Mouse (Mus musculus): ENCODE results near the gene Igf1r. TPM values are rescaled to one million over a fixed set of nuclear protein-coding genes. Genes with fewer than 3 reads are reported as not detected.
A peak's percentile ranks its signal among the peaks of the same experiment; 100 is the strongest.

Gene Igf1r
- polyA plus RNA-seq, 1 experiment from 2014 or later, result 47.2 TPM

DNA sequence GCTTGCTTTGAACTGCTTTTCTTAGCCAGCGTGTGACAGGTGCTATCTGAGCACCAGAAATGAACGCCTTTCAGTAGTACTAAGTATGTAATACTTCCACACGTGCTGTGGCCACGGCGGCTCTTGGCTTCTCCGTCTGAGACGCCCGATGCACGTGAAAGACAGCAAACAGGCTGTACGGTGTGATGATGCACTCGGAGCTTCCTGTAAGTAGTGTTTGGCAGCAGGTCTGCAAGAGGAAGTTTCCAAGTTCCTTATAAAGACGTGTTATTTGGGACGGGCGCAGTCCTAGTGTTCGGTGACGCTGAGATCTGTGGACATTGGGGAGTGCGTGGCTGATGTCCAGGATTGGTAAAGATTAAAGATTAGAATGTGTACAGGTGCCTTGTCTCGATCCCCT lies 5.4 kb downstream of the Igf1r start:
- Histone ChIP-seq H3K27ac (no peak overlapping the region), H3K4me1 (replicated peaks) (peaks cover 79% of the 10 kb centered on the region)

DNA sequence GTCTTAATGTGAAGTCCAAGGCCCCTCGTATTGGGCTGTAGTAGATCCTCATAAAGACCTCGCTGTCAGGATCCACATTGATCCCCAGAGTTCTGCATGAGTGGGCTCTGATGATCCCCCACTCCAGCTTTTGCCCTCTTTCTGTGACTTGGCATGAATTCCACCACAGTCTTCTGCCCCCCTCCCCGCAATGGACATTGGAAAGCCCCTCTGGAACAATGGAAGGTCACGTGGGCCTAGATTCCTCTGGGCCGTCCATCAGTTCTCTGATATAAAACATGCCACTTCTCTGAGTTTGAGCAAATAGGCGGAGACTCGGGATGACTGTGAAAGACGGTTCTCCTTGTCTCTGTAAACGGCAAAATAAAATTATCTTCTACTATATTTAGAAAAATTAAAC lies 8.1 kb downstream of the Igf1r start:
- no peak for ATAC-seq (ENCODE audit: insufficient number of reproducible peaks, insufficient read depth, low FRiP score, low TSS enrichment, low read depth)
- no peak overlapping the region for H3K27ac ChIP-seq
- no peak overlapping the region for H3K9ac ChIP-seq (replicated peaks)
- no peak overlapping the region for H3K4me2 ChIP-seq
- no peak overlapping the region for H3K4me3 ChIP-seq (replicated peaks)
- 68% methylated on average over 9 of the region's 9 CpGs for WGBS
- no peaks in the 10 kb centered on the region for H3K9me3 ChIP-seq
- no peaks in the 10 kb centered on the region for H3K27me3 ChIP-seq
- peaks cover 89% of the 10 kb centered on the region for H3K4me1 ChIP-seq (replicated peaks)
- no peaks in the 10 kb centered on the region for H3K36me3 ChIP-seq

More for the DNA sequence above, 5.4 kb downstream of the Igf1r start:
- H3K9me3 ChIP-seq, result no peaks in the 10 kb centered on the region
- H3K4me2 ChIP-seq, result peak overlapping the region; percentile 6; the same call in 1 of the 2 replicates
- no peaks in the 10 kb centered on the region for H3K36me3 ChIP-seq
- no peak for ATAC-seq (ENCODE audit: insufficient number of reproducible peaks, insufficient read depth, low FRiP score, low TSS enrichment, low read depth)
- H3K9ac ChIP-seq (replicated peaks), result no peak overlapping the region
- WGBS, result 75% methylated on average over 18 of the region's 18 CpGs
- no peak overlapping the region for H3K4me3 ChIP-seq (replicated peaks)
- H3K27me3 ChIP-seq, result no peaks in the 10 kb centered on the region

- Histone ChIP-seq H3K27me3 (no peaks in the 10 kb centered on the region), H3K4me1 (replicated peaks) (peaks cover 88% of the 10 kb centered on the region), H3K36me3 (no peaks in the 10 kb centered on the region), H3K4me3 (replicated peaks) (no peak overlapping the region), H3K27ac (no peak overlapping the region), H3K9ac (replicated peaks) (no peak overlapping the region), H3K9me3 (no peaks in the 10 kb centered on the region), H3K4me2 (no peak overlapping the region)
- WGBS, result 15% methylated on average over 14 of the region's 14 CpGs
- ATAC-seq (ENCODE audit: insufficient number of reproducible peaks, insufficient read depth, low FRiP score, low TSS enrichment, low read depth), result no peak
These were observed 9.1 kb downstream of the Igf1r start for GRCm38 (mm10) chr7:67961567-67962267.

GRCm38 (mm10) chr7:67963691-67964090 lies 11.1 kb downstream of the Igf1r start:
- no peak for ATAC-seq (ENCODE audit: insufficient number of reproducible peaks, insufficient read depth, low FRiP score, low TSS enrichment, low read depth)
- Histone ChIP-seq H3K36me3 (no peaks in the 10 kb centered on the region), H3K4me2 (no peak overlapping the region), H3K9me3 (no peaks in the 10 kb centered on the region), H3K27me3 (no peaks in the 10 kb centered on the region), H3K4me1 (replicated peaks) (peaks cover 85% of the 10 kb centered on the region), H3K4me3 (replicated peaks) (no peak overlapping the region), H3K27ac (no peak overlapping the region), H3K9ac (replicated peaks) (no peak overlapping the region)
- 93% methylated on average over 3 of the region's 3 CpGs for WGBS

DNA sequence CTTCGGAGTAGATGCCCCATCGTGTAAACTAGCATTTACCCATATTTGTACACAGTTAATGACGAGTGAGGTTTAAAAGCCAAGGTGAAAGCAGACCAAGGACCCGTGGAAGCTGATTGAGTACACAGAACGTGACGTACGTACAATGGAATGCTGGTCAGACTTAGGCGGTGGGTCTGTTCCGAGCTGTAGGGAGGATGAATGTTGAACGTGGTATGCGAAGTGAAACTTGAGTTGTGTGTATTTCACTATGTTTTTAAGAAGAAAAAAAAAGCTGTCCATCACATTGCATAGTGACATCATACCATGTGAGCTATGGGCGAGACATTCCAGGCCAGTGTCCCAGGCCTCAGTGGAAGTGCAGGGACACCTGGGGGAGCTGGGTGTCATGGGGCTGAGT lies 15.8 kb downstream of the Igf1r start:
- WGBS, result 80% methylated on average over 12 of the region's 12 CpGs
- no peak overlapping the region for H3K9ac ChIP-seq (replicated peaks)
- H3K27me3 ChIP-seq, result no peaks in the 10 kb centered on the region
- H3K9me3 ChIP-seq, result no peaks in the 10 kb centered on the region
- H3K4me1 ChIP-seq (replicated peaks), result peaks cover 71% of the 10 kb centered on the region
- no peak overlapping the region for H3K4me2 ChIP-seq
- H3K4me3 ChIP-seq (replicated peaks), result no peak overlapping the region
- peaks cover 5% of the 10 kb centered on the region; the same call in 1 of the 2 replicates for H3K36me3 ChIP-seq
- ATAC-seq (ENCODE audit: insufficient number of reproducible peaks, insufficient read depth, low FRiP score, low TSS enrichment, low read depth), result no peak
- no peak overlapping the region for H3K27ac ChIP-seq

DNA sequence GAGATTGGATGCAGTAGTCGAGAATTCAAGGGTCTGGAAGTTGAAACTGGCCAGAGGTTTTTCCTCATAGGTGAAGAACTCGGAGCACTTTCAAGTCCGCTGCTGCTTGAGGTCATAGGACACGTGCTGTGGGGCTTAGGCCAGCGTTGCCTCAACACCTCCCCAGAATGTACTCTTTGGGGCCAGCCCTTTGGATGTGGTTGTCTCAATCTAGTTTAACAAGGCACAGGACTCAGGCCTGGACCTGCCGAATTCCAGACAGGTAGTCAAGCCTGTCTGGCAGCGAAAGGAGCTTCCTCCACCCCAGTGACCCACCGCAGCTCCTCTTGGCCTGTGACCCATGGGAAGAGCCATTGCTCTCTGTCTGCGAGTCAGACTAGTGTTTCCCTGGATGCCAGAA lies 16.4 kb downstream of the Igf1r start:
- no peaks in the 10 kb centered on the region for H3K9me3 ChIP-seq
- no peaks in the 10 kb centered on the region for H3K27me3 ChIP-seq
- H3K27ac ChIP-seq, result no peak overlapping the region
- no peak overlapping the region for H3K4me2 ChIP-seq
- WGBS, result 77% methylated on average over 9 of the region's 9 CpGs
- H3K4me3 ChIP-seq (replicated peaks), result no peak overlapping the region
- ATAC-seq (ENCODE audit: insufficient number of reproducible peaks, insufficient read depth, low FRiP score, low TSS enrichment, low read depth), result no peak
- H3K36me3 ChIP-seq, result peaks cover 5% of the 10 kb centered on the region; the same call in 1 of the 2 replicates
- no peak overlapping the region for H3K9ac ChIP-seq (replicated peaks)
- H3K4me1 ChIP-seq (replicated peaks), result peaks cover 73% of the 10 kb centered on the region

DNA sequence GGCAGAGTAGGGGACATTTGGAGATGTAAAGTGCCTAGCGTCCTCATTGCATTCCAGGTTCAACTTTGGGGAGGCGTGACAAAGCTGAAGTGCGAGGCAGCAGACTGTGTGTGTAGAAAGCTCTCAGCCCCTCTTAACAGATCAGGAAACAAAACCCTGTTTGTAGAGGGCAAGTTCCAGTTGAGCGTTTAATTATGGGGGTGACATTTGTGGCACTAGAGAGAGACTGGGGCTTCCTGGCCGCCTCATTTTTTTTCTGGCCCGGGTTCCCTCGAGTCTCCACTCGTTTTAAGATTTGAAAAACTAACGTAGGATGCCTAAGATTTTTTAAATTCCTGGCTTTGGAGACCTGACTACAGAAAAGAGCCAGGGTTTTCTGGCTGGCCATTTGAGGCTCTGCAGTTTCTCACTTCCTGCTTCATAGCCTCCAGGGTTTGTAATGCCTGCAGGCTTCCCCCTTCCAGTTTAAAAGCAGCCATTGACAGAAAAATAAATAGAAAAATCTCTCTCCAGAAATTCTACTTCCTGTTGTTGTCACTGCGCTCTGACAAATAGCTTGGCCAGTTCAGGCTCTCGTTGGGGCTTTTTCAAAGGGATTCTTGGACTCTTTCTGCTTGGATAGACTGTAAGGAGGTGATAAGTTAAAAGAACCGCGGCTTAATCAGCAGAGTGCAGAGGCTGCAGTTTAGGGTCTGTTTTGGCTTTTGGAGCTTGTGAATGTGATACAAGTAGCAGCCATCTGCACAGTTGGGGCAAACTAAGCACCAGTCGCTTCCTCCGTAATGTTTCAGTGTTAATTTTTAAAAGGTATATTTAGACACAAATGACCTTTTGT lies 20.8 kb downstream of the Igf1r start:
- peaks cover 56% of the 10 kb centered on the region for H3K4me1 ChIP-seq (replicated peaks)
- H3K4me3 ChIP-seq (replicated peaks), result 0 out of 2 replicates have a peak overlapping the region, but pooled peaks have one; percentile 3
- peak overlapping the region; percentile 39 for H3K4me2 ChIP-seq
- H3K9ac ChIP-seq (replicated peaks), result no peak overlapping the region
- H3K9me3 ChIP-seq, result no peaks in the 10 kb centered on the region
- ATAC-seq (ENCODE audit: insufficient number of reproducible peaks, insufficient read depth, low FRiP score, low TSS enrichment, low read depth), result no peak
- 13% methylated on average over 15 of the region's 15 CpGs for WGBS
- peak overlapping the region; percentile 88 for H3K27ac ChIP-seq
- H3K27me3 ChIP-seq, result no peaks in the 10 kb centered on the region
- peaks cover 5% of the 10 kb centered on the region; the same call in 1 of the 2 replicates for H3K36me3 ChIP-seq

DNA sequence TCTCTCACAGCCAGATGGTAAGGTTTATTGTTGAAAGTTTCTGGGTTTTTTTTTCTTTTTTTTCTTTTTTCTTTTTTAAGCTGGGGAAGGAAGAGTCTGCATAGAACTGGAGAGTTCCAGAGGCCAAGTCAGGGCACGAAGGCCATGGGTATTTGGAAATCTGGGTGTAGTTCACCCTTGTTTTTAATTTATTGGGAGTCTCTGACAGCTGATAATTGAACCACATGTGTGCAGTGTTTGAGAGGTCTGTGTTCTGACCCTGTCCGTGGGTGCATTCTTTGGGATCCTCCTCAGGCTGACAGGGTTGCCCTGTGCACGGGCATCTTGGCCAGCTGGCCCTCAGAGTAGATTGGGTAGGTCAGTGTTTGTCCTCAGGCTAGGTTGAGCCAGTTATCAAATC lies 29.3 kb downstream of the Igf1r start:
- H3K9me3 ChIP-seq, result no peaks in the 10 kb centered on the region
- no peak for ATAC-seq (ENCODE audit: insufficient number of reproducible peaks, insufficient read depth, low FRiP score, low TSS enrichment, low read depth)
- H3K36me3 ChIP-seq, result no peaks in the 10 kb centered on the region
- H3K27ac ChIP-seq, result no peak overlapping the region
- peaks cover 56% of the 10 kb centered on the region for H3K4me1 ChIP-seq (replicated peaks)
- no peak overlapping the region for H3K4me3 ChIP-seq (replicated peaks)
- H3K27me3 ChIP-seq, result no peaks in the 10 kb centered on the region
- WGBS, result 40% methylated on average over 3 of the region's 3 CpGs
- no peak overlapping the region for H3K9ac ChIP-seq (replicated peaks)
- no peak overlapping the region for H3K4me2 ChIP-seq

DNA sequence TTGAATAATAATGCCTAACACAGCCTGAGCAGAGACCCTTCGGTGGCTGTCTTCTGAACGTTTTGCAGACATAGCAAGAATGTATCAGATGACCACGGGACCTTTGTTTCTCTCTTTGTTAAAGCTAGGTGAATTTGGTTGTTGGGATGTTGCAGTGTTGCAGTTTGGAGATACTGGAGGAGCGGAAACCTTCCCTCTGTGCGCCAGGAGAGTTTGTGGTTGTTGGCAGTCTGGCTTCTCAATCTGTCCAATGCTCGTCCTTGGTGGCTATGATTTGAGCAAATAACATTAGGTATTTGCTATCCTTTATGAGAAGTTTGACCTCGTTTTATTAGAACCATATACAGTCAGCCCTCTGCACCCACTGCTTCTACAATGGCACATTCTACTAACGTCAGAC lies 30.2 kb downstream of the Igf1r start:
- Histone ChIP-seq H3K9ac (replicated peaks) (no peak overlapping the region), H3K4me3 (replicated peaks) (no peak overlapping the region), H3K27me3 (no peaks in the 10 kb centered on the region), H3K36me3 (peaks cover 6% of the 10 kb centered on the region; the same call in 1 of the 2 replicates), H3K9me3 (no peaks in the 10 kb centered on the region), H3K27ac (no peak overlapping the region), H3K4me2 (no peak overlapping the region), H3K4me1 (replicated peaks) (peaks cover 62% of the 10 kb centered on the region)
- 66% methylated on average over 8 of the region's 8 CpGs for WGBS
- ATAC-seq (ENCODE audit: insufficient number of reproducible peaks, insufficient read depth, low FRiP score, low TSS enrichment, low read depth), result no peak

GRCm38 (mm10) chr7:67983451-67983850 lies 30.8 kb downstream of the Igf1r start:
- Histone ChIP-seq H3K4me3 (replicated peaks) (no peak overlapping the region), H3K9me3 (no peaks in the 10 kb centered on the region), H3K4me2 (no peak overlapping the region), H3K36me3 (peaks cover 13% of the 10 kb centered on the region; the same call in 1 of the 2 replicates), H3K27ac (no peak overlapping the region), H3K4me1 (replicated peaks) (peaks cover 56% of the 10 kb centered on the region), H3K9ac (replicated peaks) (no peak overlapping the region), H3K27me3 (no peaks in the 10 kb centered on the region)
- ATAC-seq (ENCODE audit: insufficient number of reproducible peaks, insufficient read depth, low FRiP score, low TSS enrichment, low read depth), result no peak
- 80% methylated on average over 7 of the region's 7 CpGs for WGBS

DNA sequence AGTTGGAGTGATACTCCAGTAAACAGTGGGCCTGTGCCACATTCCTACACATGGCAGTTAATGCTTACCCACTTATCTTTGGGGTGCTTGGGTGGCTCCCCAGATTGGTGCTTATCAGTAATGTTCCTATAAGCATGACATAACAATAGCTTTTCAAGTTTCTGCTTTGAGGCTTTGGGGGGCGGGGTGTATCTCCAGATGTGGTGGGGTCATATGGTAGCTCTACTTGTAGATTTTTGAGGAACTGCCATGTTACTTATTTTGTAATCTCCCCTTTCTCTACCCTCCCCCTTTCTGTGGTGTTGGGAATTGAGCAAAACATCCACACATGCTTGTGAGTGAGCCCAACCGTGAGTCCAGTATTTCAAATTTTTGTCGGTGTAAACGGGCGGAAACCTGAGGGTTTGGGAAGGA lies 32.4 kb downstream of the Igf1r start:
- 78% methylated on average over 5 of the region's 5 CpGs for WGBS
- H3K27ac ChIP-seq, result no peak overlapping the region
- no peak for ATAC-seq (ENCODE audit: insufficient number of reproducible peaks, insufficient read depth, low FRiP score, low TSS enrichment, low read depth)

More for the DNA sequence above, 32.4 kb downstream of the Igf1r start:
- Histone ChIP-seq H3K4me2 (no peak overlapping the region), H3K9ac (replicated peaks) (no peak overlapping the region), H3K36me3 (peaks cover 14% of the 10 kb centered on the region; the same call in 1 of the 2 replicates), H3K4me1 (replicated peaks) (peaks cover 54% of the 10 kb centered on the region), H3K27me3 (no peaks in the 10 kb centered on the region), H3K4me3 (replicated peaks) (no peak overlapping the region), H3K9me3 (no peaks in the 10 kb centered on the region)
